Mouse (Mus musculus) left cerebral cortex, adult 9 months (tissue): Measurements from ENCODE around the gene Fam19a1.
A peak's percentile ranks its signal among the peaks of the same experiment; 100 is the strongest.

Experiments
- DNase-seq, 2 experiments: peaks; one replicate each; pipeline ENCODE4 v3.0.0; 2022; ENCODE audit warnings: low spot score in 2 of 2

Gene Fam19a1

DNA sequence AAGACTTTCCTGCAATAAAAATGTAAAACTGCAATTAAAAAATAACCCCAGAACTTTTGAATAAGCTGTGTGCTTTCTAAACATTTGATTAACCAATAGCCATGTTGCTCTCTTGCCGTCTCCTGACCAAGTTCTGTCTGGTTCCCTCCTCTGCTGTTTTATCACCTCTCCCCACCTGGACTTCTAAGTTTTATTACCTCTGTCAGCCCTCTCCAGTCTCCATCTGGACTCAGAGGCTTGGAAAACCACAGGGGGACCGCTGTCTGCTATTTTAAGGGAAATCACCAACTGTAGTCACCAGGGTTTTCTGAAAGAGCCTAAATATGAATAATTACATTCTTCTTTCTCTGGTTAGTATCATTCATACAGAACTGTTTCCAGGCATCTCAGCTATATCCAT is 322.6 kb downstream of the Fam19a1 start:
- no peak for DNase-seq

DNA sequence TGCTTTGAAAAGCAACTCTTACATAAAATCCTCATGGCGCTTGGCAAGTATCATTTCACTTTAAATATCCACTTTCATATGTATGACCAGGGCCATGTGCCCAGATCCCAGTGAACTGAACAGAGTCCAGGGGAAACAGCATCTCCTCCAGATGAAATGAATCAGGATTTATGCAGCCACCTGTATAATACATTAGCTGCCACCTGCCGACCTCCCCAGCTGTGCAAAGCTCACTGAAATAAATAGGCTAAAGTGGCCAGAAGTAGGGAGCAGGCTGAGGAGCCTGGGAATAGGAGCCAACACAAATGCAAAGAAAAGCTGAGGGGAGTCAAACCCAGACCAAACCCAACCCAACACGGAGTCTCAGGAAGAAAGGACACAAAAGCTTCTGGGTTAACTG is 324.9 kb downstream of the Fam19a1 start:
- no peak for DNase-seq

DNA sequence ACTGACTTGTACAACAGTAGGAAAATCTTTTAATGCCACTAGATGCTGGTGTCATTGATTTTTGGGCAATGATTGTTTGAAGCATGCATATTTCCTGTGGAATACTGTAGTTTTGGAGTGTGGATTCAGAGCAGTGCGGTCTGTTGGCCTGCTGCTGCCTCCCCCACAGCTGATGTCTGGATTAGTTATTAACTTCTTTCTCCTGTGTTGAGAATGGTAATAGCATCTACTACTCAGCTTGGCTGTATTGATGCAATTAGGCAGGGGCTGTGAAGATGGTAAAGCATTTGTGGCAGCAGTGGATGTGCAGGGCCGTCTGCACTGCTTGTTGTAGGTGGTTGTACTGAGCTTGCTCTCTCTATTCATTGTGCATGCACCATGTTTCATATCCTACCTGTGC is 326.5 kb downstream of the Fam19a1 start:
- no peak for DNase-seq

DNA sequence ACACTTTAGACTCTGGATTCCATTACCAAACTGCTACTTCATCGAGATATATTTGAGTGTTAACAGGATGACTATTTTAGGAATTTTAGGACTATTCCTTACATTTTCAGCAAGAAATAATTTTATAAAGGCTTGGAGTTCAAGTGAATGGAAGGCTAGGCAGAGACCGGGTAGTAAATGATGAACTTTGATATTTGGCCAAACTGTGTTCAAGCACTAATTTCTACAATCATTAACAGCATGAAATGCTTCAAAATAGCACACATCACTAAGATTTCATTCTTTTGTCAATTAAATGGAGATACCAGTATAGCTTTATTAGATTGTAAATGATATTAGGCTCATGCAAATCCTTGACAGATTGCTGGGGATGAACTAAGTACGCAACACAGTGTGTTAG is 329.0 kb downstream of the Fam19a1 start:
- DNase-seq: no peak

DNA sequence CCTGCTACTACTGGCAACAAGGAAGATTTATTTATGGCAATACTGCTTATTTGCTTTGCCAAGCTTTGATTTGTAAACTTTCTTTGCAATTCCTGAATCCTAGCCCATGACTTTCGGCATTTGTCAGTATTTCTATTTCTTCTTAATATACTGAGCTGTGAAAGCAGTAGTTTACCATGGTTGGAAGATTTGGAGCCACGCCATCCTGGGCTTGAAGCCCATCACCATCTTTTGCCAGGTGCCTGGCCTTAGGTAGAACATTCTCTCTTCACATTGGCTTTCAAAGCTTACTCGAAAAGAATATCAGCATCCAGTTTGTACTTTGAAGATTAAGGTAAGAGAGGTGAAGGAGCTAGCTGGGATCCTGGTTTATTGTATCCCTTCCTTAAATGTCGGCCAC is 334.5 kb downstream of the Fam19a1 start:
- DNase-seq: no peak

DNA sequence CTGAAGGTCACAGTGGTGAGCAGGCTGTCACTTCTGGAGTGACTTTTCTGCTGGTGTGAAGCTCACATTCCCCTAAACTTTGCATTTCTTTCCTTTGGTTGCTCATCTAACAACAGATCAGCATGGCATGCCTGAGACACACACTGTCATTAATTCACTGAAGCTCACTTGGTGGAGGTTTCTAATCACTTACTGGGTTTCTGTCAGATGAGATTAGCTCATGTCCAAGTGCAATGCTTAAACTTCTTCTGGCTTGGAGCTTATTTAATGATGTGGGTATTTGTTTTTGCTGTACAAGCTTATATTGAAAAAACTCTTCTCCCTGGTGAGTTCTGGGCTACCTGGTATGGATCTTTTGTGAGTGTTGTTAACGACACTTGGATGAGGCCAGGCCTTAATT is 343.3 kb downstream of the Fam19a1 start:
- DNase-seq: no peak

DNA sequence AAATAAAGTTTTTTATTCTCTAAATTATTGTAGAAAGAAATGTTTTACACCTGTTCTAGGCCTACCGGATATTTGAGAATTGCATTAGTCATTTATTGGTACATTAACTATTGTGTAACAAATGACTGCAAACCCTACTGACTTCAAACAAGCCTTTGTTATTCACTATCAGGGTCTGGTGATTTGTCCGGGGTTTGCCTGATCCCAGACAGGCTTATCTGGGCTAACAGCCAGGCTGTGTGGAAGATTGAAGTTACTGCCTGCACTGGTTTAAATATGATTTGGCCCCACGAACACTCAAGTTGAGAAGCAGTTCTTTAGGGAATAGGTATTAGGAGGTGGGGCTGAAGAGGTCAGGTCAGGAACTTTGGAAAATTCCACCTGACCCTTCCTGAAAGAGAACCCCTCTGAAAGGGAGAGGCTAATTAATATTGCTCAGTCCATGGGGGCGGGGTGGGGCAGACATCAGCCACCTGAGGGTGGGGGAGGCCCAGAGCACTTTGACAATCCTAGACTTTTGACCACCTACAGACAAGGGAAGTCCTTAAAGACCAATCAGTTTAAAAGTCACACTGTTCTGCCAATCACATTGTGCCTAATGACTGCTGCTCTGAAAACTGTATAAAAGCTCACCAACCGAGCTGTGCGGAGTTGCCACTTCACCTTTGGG is 344.8 kb downstream of the Fam19a1 start:
- no peak for DNase-seq

DNA sequence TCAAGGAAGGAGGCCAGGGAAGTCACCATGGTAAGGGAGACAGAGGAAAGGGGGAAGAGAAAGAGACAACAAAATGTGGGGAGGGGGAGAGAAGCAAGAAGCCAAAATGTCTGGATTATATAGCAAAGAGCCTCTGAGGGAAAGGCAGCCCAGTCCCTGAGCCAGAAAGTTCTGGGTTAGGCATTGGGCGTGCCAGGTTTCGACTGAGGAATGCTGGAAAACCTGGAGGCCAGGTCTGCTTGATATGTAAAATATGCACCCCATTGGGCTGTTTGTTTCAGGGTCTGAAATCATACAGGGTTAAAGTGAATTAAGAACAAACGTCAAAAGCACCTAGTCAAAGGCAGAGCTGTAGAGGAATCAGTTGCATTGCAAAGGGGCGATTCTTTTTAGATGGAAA is 346.1 kb downstream of the Fam19a1 start:
- DNase-seq: no peak

DNA sequence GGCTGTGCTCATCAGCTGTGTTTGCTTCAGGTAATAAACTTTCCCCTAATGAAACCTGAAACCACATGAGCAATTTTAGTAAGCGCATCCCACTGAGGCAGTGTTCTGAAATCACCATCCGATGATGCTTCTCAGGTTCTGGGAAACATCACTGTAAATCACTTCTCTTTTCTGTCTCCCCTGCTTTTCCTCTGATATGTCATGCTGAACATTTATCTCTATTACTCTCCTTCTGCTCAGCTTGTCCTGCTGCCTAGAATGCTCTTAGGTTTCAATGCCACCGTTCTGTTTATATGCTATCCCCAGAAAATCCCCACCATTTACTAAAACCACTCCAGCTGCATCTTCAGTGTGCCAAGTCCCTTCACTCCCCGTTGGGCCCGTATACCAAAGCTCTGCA is 386.5 kb downstream of the Fam19a1 start:
- DNase-seq: no peak

DNA sequence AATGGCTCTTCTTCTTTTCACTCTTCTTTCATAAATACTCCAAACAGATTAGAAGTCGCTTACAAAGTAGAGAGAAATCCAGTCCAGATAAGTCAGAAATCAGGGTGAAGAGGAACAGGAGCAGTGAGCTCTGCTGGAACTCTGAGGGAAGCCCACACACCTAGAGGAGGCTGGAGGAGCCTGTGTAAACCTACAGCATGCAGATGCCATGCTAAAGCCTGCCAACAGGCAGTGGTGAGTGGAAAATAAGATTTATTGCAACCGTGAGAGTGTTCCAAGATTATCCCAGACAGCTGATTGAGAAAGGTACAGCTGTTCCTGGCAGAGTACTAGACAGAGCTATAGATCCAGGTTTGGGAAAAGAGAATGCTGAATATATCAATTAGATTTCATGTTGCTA is 428.6 kb downstream of the Fam19a1 start:
- peak in 1 of 2 experiments; percentile 22 for DNase-seq

DNA sequence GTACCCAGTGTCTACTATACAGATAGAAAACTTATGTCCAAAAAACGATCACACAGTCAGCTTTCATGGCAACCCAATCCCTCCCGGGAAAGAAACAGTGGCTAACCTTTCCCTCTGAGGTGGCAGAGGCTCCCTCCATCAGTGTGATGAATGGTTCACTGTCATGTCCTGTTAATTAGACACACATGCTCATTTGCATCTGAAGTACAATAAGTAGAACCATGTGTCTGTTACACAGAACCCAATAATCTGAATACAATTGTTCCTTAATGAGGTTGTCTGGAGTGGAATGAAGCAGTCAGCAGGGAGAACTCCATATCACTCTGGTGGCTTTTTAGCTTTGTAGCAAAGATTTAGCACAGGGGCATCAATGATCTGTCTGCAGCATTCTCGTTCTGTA is 431.9 kb downstream of the Fam19a1 start:
- DNase-seq: no peak

DNA sequence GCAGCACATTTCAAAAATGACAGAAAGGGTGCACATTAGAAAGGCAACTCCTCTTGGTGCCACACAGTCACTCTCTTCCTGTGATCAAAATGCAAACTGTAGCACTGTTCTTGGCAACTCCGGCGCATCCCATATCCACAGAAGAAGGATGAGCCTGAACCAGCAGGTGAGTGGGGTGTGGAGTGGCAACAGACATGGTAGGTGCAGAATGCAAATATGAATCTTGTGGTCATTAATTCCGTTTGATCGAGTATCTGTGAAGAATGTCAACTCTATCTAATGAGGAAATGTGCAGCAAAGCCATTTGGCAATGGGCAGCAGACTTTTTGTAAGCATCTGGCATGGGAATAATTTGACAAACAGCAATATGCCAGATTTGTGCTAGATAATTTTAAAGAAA is 437.5 kb downstream of the Fam19a1 start:
- DNase-seq: no peak

DNA sequence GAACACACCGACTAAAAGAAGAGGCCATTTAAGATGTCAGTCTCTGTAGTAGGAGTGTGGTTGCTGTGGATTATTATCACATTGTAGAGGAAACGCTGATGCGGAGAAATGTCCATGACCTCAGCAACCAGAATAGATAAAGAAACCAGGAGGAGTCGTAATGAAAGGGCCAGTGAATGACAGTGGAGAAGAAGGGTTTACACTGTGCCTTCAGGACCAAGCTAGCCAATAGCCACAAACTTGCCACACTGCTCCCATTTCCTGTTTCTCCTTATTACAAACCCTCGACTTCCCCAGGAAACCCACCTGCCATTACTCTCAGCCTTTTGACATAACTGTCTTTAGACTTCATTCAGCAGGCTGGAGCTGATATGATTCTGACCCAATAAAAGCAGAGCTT is 465.7 kb downstream of the Fam19a1 start:
- no peak for DNase-seq

DNA sequence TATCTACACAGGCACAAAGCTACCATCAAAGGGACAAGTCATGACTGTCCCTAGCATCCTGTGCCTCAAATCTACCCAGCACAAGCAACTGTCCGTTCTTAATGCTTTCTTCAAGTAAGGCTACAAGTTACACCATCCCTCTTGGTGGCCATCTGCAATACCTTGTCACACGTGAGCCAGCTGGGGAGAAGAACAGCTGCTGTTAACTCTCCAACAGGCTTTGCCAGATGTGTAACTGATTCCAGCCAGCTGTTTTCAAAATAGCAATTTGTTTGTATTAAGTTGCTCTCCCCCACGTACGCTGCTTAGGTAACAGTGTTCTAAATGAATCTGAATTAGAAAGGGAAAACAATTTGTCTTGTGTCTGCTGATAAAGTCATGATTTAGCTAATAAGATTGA is 467.8 kb downstream of the Fam19a1 start:
- no peak for DNase-seq

DNA sequence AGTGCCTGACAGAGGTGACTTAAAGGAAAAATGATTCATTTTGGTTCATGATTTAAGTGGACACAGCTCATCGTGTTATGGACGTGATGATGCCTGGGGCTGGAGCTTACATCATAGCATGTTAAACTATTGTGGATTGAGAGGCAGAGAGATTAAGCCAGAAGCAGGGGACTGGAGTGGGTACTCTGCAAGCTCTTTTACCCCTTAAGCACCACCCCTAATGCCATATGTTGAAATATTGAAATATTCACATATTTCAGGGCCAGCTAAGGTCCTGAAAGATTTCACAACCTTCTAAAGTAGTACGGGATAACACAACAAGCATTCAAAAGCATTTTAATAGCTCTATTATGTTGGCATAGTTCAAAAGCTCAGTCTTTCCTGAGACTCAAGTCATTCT is 468.2 kb downstream of the Fam19a1 start:
- no peak for DNase-seq

DNA sequence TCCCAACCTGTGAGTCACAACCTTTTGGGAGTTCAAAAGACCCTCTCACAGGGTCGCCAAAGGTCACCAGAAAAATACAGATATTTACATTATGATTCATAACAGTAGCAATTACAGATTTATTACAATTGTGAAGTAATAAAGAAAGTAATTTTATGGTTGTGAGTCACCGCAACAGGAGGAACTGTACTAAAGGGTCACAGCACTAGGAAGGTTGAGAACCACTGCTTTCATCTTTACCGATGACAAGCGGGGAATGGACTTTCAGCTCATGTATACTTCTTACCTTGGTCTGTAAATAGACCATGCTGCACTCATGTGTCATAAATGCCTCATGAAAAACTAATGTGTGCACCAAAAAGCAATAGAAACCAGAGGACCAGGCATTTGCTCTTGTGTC is 474.5 kb downstream of the Fam19a1 start:
- no peak for DNase-seq

DNA sequence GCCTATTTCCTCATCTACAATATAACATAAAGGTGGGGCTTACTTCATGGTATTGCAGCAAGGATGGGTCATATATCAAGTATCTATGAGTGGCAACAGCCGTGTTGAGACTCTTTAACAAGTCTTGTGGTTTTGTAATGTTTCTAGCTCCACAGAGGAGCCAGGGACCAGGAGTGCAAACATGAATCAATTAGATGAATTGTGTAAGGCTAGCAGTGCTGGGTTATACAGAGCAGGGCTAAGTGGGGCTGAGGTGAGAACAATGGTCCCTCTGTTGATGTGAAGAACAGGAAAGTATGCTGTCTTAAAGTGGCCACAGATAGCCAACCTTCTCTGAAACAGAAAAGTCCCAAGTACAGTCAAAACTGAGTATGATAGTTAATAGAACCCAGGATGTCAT is 480.1 kb downstream of the Fam19a1 start:
- DNase-seq: no peak

DNA sequence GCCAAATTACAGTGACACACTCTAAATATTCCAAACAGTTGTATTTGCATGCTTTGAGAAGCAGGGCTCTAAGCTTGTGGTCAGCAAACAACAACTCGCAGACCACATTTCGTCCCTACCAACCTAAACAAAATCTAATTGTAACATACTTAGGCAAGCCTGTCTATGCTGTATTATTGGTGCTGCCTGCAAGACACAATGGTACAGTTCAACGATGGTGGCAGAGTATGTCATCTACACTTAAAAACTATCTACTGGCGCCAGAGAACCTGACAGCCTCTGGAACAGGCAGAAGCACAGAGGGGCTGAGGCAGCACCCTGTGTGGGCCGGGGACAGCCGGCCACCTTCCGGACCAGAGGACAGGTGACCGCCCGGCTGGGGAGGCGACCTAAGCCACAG is 482.2 kb downstream of the Fam19a1 start:
- DNase-seq: no peak

DNA sequence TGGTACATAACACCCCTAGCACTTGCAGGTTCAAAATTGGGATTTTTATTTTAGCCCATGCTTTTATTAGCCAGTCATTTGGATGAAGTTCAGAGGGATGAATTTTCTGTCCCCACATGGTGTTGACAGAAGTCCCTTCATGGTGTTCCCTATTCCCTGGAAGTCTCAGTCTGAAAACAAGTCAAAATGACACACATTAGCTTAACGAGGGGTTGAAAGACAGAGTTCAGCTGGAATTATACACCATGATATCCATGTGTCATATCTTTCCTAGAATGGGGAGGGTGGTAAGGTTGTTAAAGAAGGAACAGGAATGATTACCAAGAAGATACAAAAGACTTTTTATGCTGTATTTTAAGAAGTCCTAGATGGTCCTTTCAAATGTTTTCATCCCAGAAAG is 511.2 kb downstream of the Fam19a1 start:
- no peak for DNase-seq

DNA sequence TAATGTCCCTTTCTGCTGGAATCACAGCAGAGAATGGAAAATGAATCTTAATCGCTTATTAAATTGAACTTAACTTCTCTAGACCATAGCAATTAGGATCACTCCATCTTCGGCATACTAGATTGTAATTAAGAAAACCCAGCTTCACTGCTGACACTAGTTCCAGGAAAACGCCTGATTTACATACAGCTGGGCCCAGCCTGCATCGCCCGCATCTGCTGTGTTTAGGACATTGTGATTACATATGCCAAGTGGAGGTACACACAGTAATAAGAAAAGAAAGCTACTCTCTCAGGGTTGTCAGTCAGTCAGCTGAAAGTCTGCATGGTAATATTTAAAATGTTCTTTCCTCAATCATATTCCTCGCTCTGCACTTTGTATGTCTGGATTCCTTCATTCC is 518.6 kb downstream of the Fam19a1 start:
- no peak for DNase-seq

DNA sequence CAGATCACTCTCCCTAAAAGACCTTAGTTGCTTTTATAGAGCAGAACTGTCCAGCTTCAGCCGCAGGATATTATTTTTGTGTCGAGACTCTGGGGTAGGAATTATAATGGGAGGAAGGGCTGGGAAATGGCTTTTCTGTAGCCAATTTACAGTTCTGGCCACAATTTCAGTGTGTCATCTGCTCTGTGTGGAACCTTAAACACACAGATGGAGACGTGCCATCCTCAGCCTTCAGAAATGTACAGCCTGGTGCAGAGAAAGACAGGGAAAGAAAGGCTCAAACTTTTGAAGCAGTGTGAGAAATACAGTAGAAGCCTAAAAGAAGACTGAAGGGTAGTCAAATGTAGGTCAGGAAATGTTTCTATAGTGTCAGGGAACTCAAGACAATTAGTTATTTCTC is 519.3 kb downstream of the Fam19a1 start:
- DNase-seq: no peak

DNA sequence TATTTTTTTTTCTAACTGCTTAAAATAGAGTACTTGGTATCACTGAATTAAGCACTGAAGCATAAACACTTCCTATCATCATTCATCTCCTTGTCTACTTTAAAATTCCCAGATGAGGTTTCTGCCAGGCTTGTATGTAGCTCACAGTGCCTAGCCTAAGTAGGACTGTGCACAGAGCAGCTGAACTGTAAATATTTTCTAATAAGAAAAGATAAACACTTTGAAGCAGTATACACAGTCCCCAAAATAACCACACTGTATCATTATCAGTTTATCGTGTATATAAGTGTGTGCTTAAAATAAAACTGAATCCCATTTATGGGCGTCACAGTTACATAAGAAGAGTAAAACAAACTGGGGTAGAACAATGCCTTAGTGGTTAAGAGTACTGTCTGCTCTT is 522.7 kb downstream of the Fam19a1 start:
- DNase-seq: no peak

DNA sequence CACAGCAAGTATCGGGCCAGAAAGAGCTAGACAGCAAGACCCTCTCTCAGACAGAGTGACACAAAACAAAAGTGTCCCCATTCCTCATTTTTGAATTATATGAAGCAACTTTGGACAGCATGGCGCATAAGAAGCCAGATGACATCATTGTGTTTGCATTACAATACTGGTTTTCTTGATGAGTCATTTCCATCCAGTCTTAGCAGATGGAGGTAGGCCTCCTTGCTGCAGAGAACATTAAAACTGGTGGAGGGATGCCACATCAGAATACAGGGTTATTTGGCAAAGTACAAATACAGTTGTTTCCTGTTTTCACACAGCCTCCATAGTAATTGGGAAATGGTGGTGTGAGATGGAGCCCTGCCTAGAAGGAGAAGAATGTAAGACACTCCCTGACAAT is 535.8 kb downstream of the Fam19a1 start:
- DNase-seq: no peak

DNA sequence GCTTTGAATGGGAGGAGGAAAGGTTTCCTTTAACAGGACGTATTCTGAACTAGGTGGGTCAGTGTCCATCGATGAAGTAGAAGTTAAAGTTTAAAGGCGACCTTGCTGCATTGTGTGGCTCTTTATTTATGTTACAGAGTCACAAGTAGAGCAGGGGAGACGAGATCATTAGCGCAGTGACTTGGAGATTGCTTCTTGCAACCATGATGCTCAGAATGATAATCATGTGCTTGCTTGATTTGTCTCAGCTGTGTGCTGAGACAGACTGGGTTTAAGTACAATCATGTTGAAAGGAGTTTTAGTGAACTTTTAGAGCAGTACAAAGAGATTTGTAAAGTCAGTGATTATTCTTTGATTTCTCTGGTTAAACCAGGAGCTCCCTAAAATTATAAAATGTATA is 536.3 kb downstream of the Fam19a1 start:
- no peak for DNase-seq

DNA sequence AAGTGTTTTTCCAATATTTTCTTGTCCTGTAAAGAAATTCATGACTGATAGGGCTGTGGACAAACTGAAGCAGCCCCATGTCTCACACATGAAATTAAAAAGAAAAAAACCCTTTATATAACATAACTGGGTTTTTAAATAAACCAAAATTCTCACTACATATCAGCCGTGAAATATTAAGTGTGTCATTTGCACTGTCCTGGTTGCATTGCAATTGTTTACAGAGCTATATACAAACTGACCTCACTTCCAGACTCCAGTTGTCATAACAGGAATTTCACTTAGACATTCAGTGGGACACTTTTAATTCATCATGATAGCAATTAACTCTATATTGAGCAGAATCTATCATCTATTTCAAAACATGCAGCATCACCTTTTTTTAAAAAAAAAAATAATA is 553.4 kb downstream of the Fam19a1 start:
- DNase-seq: no peak
